Mouse (Mus musculus) heart, embryonic 12.5 days (tissue): ENCODE data around the gene H1fx. TPM values are rescaled to one million over a fixed set of nuclear protein-coding genes. Genes with fewer than 3 reads are reported as not detected.
A peak's percentile ranks its signal among the peaks of the same experiment; 100 is the strongest.

Source experiments
- microRNA-seq: library from miRNA; unstranded; fragments of <30 nt; microRNA quantifications from one replicate; pipeline ENCODE4, GENCODE M21; 2017
- polyA plus RNA-seq: library from polyadenylated mRNA; unstranded; fragments of >200 nt; fragmentation: Nextera tagmentation; extraction: Ambion mirVana; gene quantifications from 2 replicates; pipeline ENCODE4 v1.2.1, GENCODE M21; 2016

The H1fx gene
- polyA plus RNA-seq, 1 experiment from 2014 or later: 34.0 TPM

Small RNA genes within 50 kb of the gene (microRNA-seq; reads per million reads assigned to microRNA genes)
- gene Gm47286: 2.6 reads per million, percentile 3 among the genes with 10 or more reads in this experiment

Other genes starting within 250 kb of the H1fx start
- gene Gp9, start 203.6 kb downstream of the H1fx start, polyA plus RNA-seq: 6.2 and 8.2 TPM in 2 replicates
- gene Rab43, start 169.5 kb downstream of the H1fx start, polyA plus RNA-seq: 8.1 and 8.5 TPM in 2 replicates
- gene Gm45140, start 145.8 kb downstream of the H1fx start, polyA plus RNA-seq: 1.9 and 4.8 TPM in 2 replicates
- gene Isy1, start 142.8 kb downstream of the H1fx start, polyA plus RNA-seq: 29.1 and 32.7 TPM in 2 replicates
- gene Cnbp, start 130.5 kb downstream of the H1fx start, polyA plus RNA-seq: 767 and 777 TPM in 2 replicates
- 144 and 145 TPM in 2 replicates for gene Copg1, start 93.8 kb downstream of the H1fx start, polyA plus RNA-seq
- 25.4 and 27.8 TPM in 2 replicates for gene Hmces, start 67.7 kb downstream of the H1fx start, polyA plus RNA-seq
- gene Rab7, start 63.6 kb upstream of the H1fx start, polyA plus RNA-seq: 202 and 207 TPM in 2 replicates
- 225 and 227 TPM in 2 replicates for gene Rpn1, start 102.8 kb upstream of the H1fx start, polyA plus RNA-seq
- 20.8 and 21.3 TPM in 2 replicates for gene Gata2, start 212.3 kb upstream of the H1fx start, polyA plus RNA-seq
- not detected in 2 replicates for gene Dnajb8, start 240.6 kb upstream of the H1fx start, polyA plus RNA-seq